Mouse (Mus musculus) intestine, embryonic 14.5 days (tissue): ENCODE data around the gene Gm11938. TPM values are rescaled to one million over a fixed set of nuclear protein-coding genes. Genes with fewer than 3 reads are reported as not detected.
"Not testable (repeated sequence)": the region's sequence is repeated elsewhere in the genome, so short reads cannot be mapped to it uniquely, and the experiment has no call there.

Source experiments
- ATAC-seq: fragments of 200-750 bp; cut with Nextera tagmentation; replicated peaks from 2 replicates; pipeline ENCODE4 v1.8.0; 2017; ENCODE audit warnings: low read depth, moderate number of reproducible peaks, moderate TSS enrichment, moderate library complexity; ENCODE audit not compliant: low FRiP score, low TSS enrichment
- DNase-seq: peaks from one replicate; pipeline ENCODE4 v3.0.0-alpha.2; 2018; ENCODE audit warnings: low spot score
- H3K27ac ChIP-seq: fragments of 300-500 bp; sonication (generic); 2 replicates; pipeline ENCODE4 v1.5.1; 2014; ENCODE audit warnings: low read depth, mild to moderate bottlenecking, control low read depth
- H3K27me3 ChIP-seq: fragments of 300-500 bp; sonication (generic); replicated peaks from 2 replicates; pipeline ENCODE4 v1.6.1; 2014; ENCODE audit warnings: low read length, control low read depth; ENCODE audit not compliant: control insufficient read depth, insufficient read depth
- H3K36me3 ChIP-seq: fragments of 300-500 bp; sonication (generic); 2 replicates; pipeline ENCODE4 v1.6.1; 2014; ENCODE audit warnings: low read length, control low read depth; ENCODE audit not compliant: control insufficient read depth, insufficient read depth
- H3K4me1 ChIP-seq: fragments of 300-500 bp; sonication (generic); replicated peaks from 2 replicates; pipeline ENCODE4 v1.6.1; 2014; ENCODE audit warnings: low read length, control low read depth, mixed read lengths; ENCODE audit not compliant: control insufficient read depth, insufficient read depth
- H3K4me2 ChIP-seq: fragments of 300-500 bp; sonication (generic); 2 replicates; pipeline ENCODE4 v1.6.1; 2014; ENCODE audit warnings: low read length
- H3K4me3 ChIP-seq: fragments of 300-500 bp; sonication (generic); 2 replicates; pipeline ENCODE4 v1.5.1; 2014; ENCODE audit warnings: low read depth, low read length, control low read depth, mixed read lengths
- H3K9ac ChIP-seq: fragments of 300-500 bp; sonication (generic); 2 replicates; pipeline ENCODE4 v1.6.1; 2014; ENCODE audit warnings: mild to moderate bottlenecking, low read length
- H3K9me3 ChIP-seq: fragments of 300-500 bp; sonication (generic); 2 replicates; pipeline ENCODE4 v1.6.1; 2016; ENCODE audit warnings: low read length, control low read depth; ENCODE audit not compliant: control insufficient read depth
- WGBS: fragments of 180-500 bp; shearing (Covaris S2); extraction: QIAGEN DNeasy Blood & Tissue Kit; methylation state at CpG from one replicate; pipeline ENCODE4 v1.1.7; 2014; 5-methylcytosine and 5-hydroxymethylcytosine counted together
- polyA plus RNA-seq: library from polyadenylated mRNA; unstranded; fragments of >200 nt; fragmentation: Nextera tagmentation; extraction: Ambion mirVana; gene quantifications from 2 replicates; pipeline ENCODE4 v1.2.1, GENCODE M21; 2014

Gene Gm11938
- polyA plus RNA-seq, 1 experiment from 2014 or later = not detected

GRCm38 (mm10) chr11:99630890-99631289 is 27.8 kb upstream of the Gm11938 start:
- H3K4me3 ChIP-seq = no peak overlapping the region
- H3K27me3 ChIP-seq = no peaks in the 10 kb centered on the region
- no peaks in the 10 kb centered on the region for H3K36me3 ChIP-seq
- DNase-seq (no peak), ATAC-seq (no peak)
- no peaks in the 10 kb centered on the region for H3K4me1 ChIP-seq
- no peak overlapping the region for H3K4me2 ChIP-seq
- no peak overlapping the region for H3K9ac ChIP-seq
- no peak overlapping the region for H3K27ac ChIP-seq
- WGBS = 57% methylated on average over 3 of the region's 3 CpGs
- no peaks in the 10 kb centered on the region for H3K9me3 ChIP-seq

GRCm38 (mm10) chr11:99628138-99628537 is 25.0 kb upstream of the Gm11938 start, which contains the start of gene Krtap4-1:
Gene Krtap4-1, minus strand, starts transcription at chr11:99628238.
- 81% methylated on average over 4 of the region's 4 CpGs for WGBS
- no peaks in the 10 kb centered on the region for H3K9me3 ChIP-seq
- H3K4me1 ChIP-seq = no peaks in the 10 kb centered on the region

DNA sequence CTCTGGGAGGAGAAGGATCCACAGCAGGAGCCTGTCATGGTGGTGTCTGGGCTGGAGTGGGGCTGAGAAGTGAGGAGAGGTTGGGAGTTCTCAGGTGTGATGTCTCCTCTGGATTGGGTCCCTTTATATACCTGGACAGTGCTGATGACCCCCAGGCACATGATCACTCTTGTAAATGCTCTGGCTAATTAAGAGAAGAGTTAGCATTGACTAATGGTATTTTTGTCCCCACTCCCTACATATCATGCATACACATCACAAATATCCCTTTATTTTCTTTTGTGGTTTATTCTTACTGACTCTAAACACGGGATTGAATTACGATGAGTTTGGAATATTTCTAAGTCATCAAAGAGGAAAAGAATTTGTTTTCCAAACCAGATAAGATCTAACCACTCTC is 17.2 kb upstream of the Gm11938 start, which contains the start of gene Gm11562:
TSS of gene Gm11562 (minus strand) at position 101 of the 400 bp plus-strand sequence.
- Histone ChIP-seq H3K27ac (no peak within 1 kb of the TSS), H3K9ac (no peak within 1 kb of the TSS), H3K36me3 (no peaks in the 10 kb centered on the region), H3K9me3 (no peaks in the 10 kb centered on the region), H3K4me3 (no peak within 1 kb of the TSS), H3K4me2 (no peak within 1 kb of the TSS), H3K4me1 (no peaks in the 10 kb centered on the region), H3K27me3 (no peaks in the 10 kb centered on the region)
- ATAC-seq (no peak), DNase-seq (no peak)
- WGBS = 77% methylated on average over 2 of the region's 2 CpGs

More at GRCm38 (mm10) chr11:99628138-99628537, 25.0 kb upstream of the Gm11938 start, which contains the start of gene Krtap4-1:
- ATAC-seq (no peak), DNase-seq (no peak)
- H3K4me3 ChIP-seq = no peak within 1 kb of the TSS
- no peaks in the 10 kb centered on the region for H3K36me3 ChIP-seq
- H3K27ac ChIP-seq = no peak within 1 kb of the TSS
- H3K4me2 ChIP-seq = no peak within 1 kb of the TSS
- no peak within 1 kb of the TSS for H3K9ac ChIP-seq
- no peaks in the 10 kb centered on the region for H3K27me3 ChIP-seq

DNA sequence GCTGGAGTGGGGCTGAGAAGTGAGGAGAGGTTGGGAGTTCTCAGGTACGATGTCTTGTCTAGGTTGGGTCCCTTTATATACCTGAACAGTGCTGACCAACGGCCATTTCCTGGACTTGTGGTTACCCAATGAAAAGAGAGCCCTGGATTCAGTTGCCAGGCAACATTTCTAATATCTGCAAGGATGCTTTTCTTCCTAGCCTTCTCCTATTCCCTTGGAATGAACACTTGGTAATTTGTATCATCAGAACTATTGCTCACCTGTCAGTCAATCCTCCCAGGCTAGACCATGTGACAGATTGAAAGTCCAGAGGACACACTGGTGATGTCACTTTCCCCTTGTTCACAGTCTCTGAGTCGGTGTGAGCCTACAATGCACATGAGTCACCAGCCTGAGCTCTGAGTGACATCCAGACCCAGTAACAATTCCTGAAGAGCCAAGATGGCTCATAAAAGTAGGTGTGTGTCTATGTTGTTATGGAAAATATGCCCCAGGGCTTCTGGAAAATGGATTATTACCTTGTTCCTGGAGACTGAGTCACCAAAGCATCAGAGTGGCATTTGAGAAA is 11.8 kb upstream of the Gm11938 start, which contains the start of gene Krtap2-4:
TSS of gene Krtap2-4 (minus strand) at position 51 of the 568 bp plus-strand sequence.
- ATAC-seq (no peak), DNase-seq (no peak)

GRCm38 (mm10) chr11:99610089-99610488 is 7.0 kb upstream of the Gm11938 start, which contains the start of gene Gm11937:
Gene Gm11937, minus strand, starts transcription at chr11:99610189.
- H3K9ac ChIP-seq, H3K9me3 ChIP-seq, ATAC-seq, H3K4me2 ChIP-seq, H3K4me1 ChIP-seq, DNase-seq, H3K27ac ChIP-seq, H3K36me3 ChIP-seq, H3K27me3 ChIP-seq, H3K4me3 ChIP-seq: not testable (repeated sequence)
- WGBS = 47% methylated on average over 2 of the region's 2 CpGs

More for the DNA sequence above, 11.8 kb upstream of the Gm11938 start, which contains the start of gene Krtap2-4:
- no peaks in the 10 kb centered on the region for H3K9me3 ChIP-seq
- 72% methylated on average over 3 of the region's 3 CpGs for WGBS
- H3K27me3 ChIP-seq = no peaks in the 10 kb centered on the region
- H3K27ac ChIP-seq = no peak within 1 kb of the TSS
- H3K4me2 ChIP-seq = no peak within 1 kb of the TSS
- H3K4me1 ChIP-seq = no peaks in the 10 kb centered on the region
- no peak within 1 kb of the TSS for H3K4me3 ChIP-seq
- H3K9ac ChIP-seq = no peak within 1 kb of the TSS
- H3K36me3 ChIP-seq = no peaks in the 10 kb centered on the region

DNA sequence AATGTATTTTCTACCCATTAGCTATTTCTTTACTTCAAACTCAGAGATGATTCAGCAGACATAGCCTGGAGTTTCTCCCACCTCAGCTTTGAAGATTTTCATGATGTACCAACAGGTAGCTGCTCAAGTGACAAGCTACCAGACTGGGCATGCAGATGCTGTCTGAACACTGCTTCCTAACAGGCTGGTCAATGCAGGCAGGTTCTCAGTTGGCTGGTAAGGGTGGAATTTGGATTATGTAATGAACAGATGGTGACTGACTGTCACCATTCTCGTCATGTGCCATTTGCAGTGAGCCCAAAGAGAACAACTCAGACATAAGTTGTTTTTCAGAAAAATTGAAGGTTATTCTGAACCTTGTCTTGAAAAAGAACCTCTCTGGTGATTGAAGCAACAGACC is 6.0 kb upstream of the Gm11938 start:
- no peaks in the 10 kb centered on the region for H3K27me3 ChIP-seq
- no peak for ATAC-seq

DNA sequence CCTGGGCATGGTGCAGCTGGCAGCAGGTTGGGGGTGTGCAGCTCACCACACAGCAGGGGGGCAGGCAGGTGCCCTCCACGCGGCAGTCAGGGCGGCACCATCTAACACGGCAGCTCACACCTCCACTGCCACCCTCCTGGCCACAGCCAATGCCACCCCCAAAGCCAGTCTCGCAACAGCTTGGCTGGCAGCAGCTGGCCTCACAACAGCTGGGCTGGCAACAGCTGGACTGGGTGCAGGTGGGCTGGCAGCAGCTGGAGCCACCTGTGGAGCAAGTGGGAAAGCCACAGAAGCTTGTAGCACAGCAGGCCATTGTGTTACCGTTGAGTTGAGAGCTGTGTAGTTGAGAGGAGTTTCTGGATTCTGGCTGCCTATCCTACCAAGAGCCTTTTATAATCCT is 5.4 kb downstream of the Gm11938 start, which contains the start of gene Krtap9-3:
TSS of gene Krtap9-3 (minus strand) at position 364 of the 400 bp plus-strand sequence.
- not testable (repeated sequence) for H3K9me3 ChIP-seq, H3K4me1 ChIP-seq, ATAC-seq, H3K27ac ChIP-seq, H3K36me3 ChIP-seq, DNase-seq, H3K9ac ChIP-seq, H3K4me3 ChIP-seq, H3K27me3 ChIP-seq, H3K4me2 ChIP-seq
- 80% methylated on average over 6 of the region's 6 CpGs for WGBS

More for the DNA sequence above, 6.0 kb upstream of the Gm11938 start:
- H3K9ac ChIP-seq = no peak overlapping the region
- no peaks in the 10 kb centered on the region for H3K36me3 ChIP-seq
- no peaks in the 10 kb centered on the region for H3K4me1 ChIP-seq
- H3K27ac ChIP-seq = no peak overlapping the region
- no peak for DNase-seq
- WGBS = 76% methylated on average over 1 of the region's 1 CpGs
- no peak overlapping the region for H3K4me3 ChIP-seq
- no peak overlapping the region for H3K4me2 ChIP-seq
- H3K9me3 ChIP-seq = no peaks in the 10 kb centered on the region

DNA sequence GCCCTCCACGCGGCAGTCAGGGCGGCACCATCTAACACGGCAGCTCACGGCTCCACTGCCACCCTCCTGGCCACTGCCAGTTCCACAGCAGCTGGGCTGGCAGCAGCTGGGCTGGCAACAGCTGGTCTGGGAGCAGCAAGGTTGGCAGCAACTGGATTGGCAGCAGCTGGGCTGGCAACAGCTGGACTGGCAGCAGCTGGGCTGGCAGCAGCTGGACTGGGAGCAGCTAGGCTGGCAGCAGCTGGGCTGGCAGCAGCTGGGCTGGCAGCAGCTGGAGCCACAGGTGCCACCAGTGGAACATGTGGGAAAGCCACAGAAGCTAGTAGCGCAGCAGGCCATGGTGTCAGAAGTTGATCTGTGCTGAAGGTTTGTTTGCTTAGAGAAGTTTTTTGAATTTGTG is 12.1 kb downstream of the Gm11938 start, which contains the start of gene Krtap1-3:
TSS of gene Krtap1-3 (minus strand) at position 359 of the 400 bp plus-strand sequence.
- H3K27me3 ChIP-seq = no peaks in the 10 kb centered on the region
- H3K27ac ChIP-seq = no peak within 1 kb of the TSS
- H3K9me3 ChIP-seq = no peaks in the 10 kb centered on the region
- no peaks in the 10 kb centered on the region for H3K4me1 ChIP-seq
- H3K4me3 ChIP-seq = no peak within 1 kb of the TSS
- WGBS = 82% methylated on average over 6 of the region's 6 CpGs
- DNase-seq (no peak), ATAC-seq (no peak)
- H3K9ac ChIP-seq = no peak within 1 kb of the TSS
- H3K36me3 ChIP-seq = no peaks in the 10 kb centered on the region
- H3K4me2 ChIP-seq = no peak within 1 kb of the TSS

DNA sequence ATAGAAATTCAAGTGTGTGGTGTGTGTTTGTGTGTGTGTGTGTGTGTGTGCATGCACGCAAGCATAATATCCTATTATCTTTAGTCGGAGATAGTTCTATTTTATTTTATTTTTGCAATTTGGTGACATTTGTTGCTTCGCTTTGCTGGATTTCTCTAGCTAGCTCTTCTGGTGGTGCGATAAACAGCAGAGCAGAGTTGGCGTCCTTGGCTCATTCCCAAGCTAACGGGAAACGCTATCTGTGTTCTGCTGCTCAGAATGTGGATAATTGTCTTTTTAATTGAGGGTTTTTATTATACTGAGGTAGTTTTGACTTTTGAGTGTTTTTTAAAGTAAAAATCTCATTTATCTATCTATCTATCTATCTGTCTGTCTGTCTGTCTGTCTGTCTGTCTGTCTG is 18.0 kb downstream of the Gm11938 start:
- no peaks in the 10 kb centered on the region for H3K27me3 ChIP-seq
- no peak overlapping the region for H3K4me2 ChIP-seq
- no peak overlapping the region for H3K9ac ChIP-seq
- H3K4me1 ChIP-seq = no peaks in the 10 kb centered on the region
- no peak for ATAC-seq
- no peak for DNase-seq
- WGBS = 85% methylated on average over 7 of the region's 7 CpGs
- no peaks in the 10 kb centered on the region for H3K9me3 ChIP-seq
- H3K36me3 ChIP-seq = no peaks in the 10 kb centered on the region
- H3K4me3 ChIP-seq = no peak overlapping the region
- no peak overlapping the region for H3K27ac ChIP-seq
